Mouse (Mus musculus) forebrain, embryonic 11.5 days (tissue): ENCODE measurements around the gene Mia3. TPM values are rescaled to one million over a fixed set of nuclear protein-coding genes. Genes with fewer than 3 reads are reported as not detected.

Source experiments
- ATAC-seq: fragments of 200-750 bp; cut with Nextera tagmentation; replicated peaks from 2 replicates; pipeline ENCODE4 v1.8.0; 2017; ENCODE audit warnings: moderate TSS enrichment; ENCODE audit not compliant: low FRiP score
- DNase-seq: peaks from one replicate; pipeline ENCODE4 v3.0.0-alpha.2; 2017; ENCODE audit warnings: low spot score
- H3K27ac ChIP-seq: fragments of 300-500 bp; sonication (generic); 2 replicates; pipeline ENCODE4 v1.5.1; 2014; ENCODE audit warnings: low read depth, low read length
- H3K27me3 ChIP-seq: fragments of 300-500 bp; sonication (generic); 2 replicates; pipeline ENCODE4 v1.6.1; 2014; ENCODE audit warnings: mild to moderate bottlenecking, low read length, mixed read lengths; ENCODE audit not compliant: control insufficient read depth, insufficient read depth
- H3K36me3 ChIP-seq: fragments of 300-500 bp; sonication (generic); 2 replicates; pipeline ENCODE4 v1.6.1; 2014; ENCODE audit warnings: mild to moderate bottlenecking, low read length, moderate library complexity, mixed read lengths; ENCODE audit not compliant: control insufficient read depth, insufficient read depth
- H3K4me1 ChIP-seq: fragments of 300-500 bp; sonication (generic); replicated peaks from 2 replicates; pipeline ENCODE4 v1.6.1; 2014; ENCODE audit warnings: low read length, mixed read lengths; ENCODE audit not compliant: control insufficient read depth, insufficient read depth
- H3K4me2 ChIP-seq: fragments of 300-500 bp; sonication (generic); 2 replicates; pipeline ENCODE4 v1.6.1; 2014; ENCODE audit warnings: low read depth, mild to moderate bottlenecking, low read length, moderate library complexity, mixed read lengths; ENCODE audit not compliant: severe bottlenecking
- H3K4me3 ChIP-seq: fragments of 300-500 bp; sonication (generic); 2 replicates; pipeline ENCODE4 v1.5.1; 2014; ENCODE audit warnings: low read depth, low read length
- H3K9ac ChIP-seq: fragments of 300-500 bp; sonication (generic); 2 replicates; pipeline ENCODE4 v1.6.1; 2014; ENCODE audit warnings: low read length
- H3K9me3 ChIP-seq: fragments of 300-500 bp; sonication (generic); 2 replicates; pipeline ENCODE4 v1.6.1; 2016; ENCODE audit warnings: low read length, mixed read lengths; ENCODE audit not compliant: control insufficient read depth
- WGBS: fragments of 180-500 bp; shearing (Covaris S2); extraction: QIAGEN DNeasy Blood & Tissue Kit; methylation state at CpG from one replicate; pipeline ENCODE4 v1.1.7; 2014; 5-methylcytosine and 5-hydroxymethylcytosine counted together
- polyA plus RNA-seq: library from polyadenylated mRNA; unstranded; fragments of >200 nt; fragmentation: Nextera tagmentation; extraction: Ambion mirVana; gene quantifications from 2 replicates; pipeline ENCODE4 v1.2.1, GENCODE M21; 2014

Mia3 gene
- polyA plus RNA-seq, 1 experiment from 2014 or later: 117 TPM

GRCm38 (mm10) chr1:183297886-183298489, 71.4 kb downstream of the Mia3 start:
- Histone ChIP-seq H3K27ac (no peak overlapping the region), H3K9ac (peak overlapping the region; percentile 47), H3K4me3 (peak overlapping the region; percentile 45), H3K36me3 (no peaks in the 10 kb centered on the region), H3K9me3 (no peaks in the 10 kb centered on the region), H3K4me1 (no peaks in the 10 kb centered on the region), H3K4me2 (peak overlapping the region; percentile 53), H3K27me3 (no peaks in the 10 kb centered on the region)
- DNase-seq (peak; percentile 66), ATAC-seq (peak; percentile 8; the same call in 1 of the 2 replicates)
- 0% methylated on average over 20 of the region's 20 CpGs for WGBS

GRCm38 (mm10) chr1:183297473-183297885, 71.9 kb downstream of the Mia3 start:
- H3K27me3 ChIP-seq: no peaks in the 10 kb centered on the region
- H3K9me3 ChIP-seq: no peaks in the 10 kb centered on the region
- DNase-seq: peak; percentile 82
- no peaks in the 10 kb centered on the region for H3K36me3 ChIP-seq
- 1% methylated on average over 29 of the region's 30 CpGs for WGBS
- no peaks in the 10 kb centered on the region for H3K4me1 ChIP-seq
- H3K4me2 ChIP-seq: peak overlapping the region; percentile 53
- no peak overlapping the region for H3K27ac ChIP-seq
- no peak; the same call in 1 of the 2 replicates for ATAC-seq
- H3K9ac ChIP-seq: peak overlapping the region; percentile 47
- peak overlapping the region; percentile 45 for H3K4me3 ChIP-seq

GRCm38 (mm10) chr1:183296877-183297383, 72.4 kb downstream of the Mia3 start, which contains the start of gene Brox:
Gene Brox, minus strand, starts transcription at chr1:183297269.
- under 1% methylated on average over 39 of the region's 39 CpGs for WGBS

GRCm38 (mm10) chr1:183296465-183296864, 72.9 kb downstream of the Mia3 start, which contains the start of gene Aida:
Gene Aida, plus strand, starts transcription at chr1:183296590.
- Histone ChIP-seq H3K4me1 (no peaks in the 10 kb centered on the region), H3K36me3 (no peaks in the 10 kb centered on the region), H3K4me2 (peak within 1 kb of the TSS; percentile 53), H3K27me3 (no peaks in the 10 kb centered on the region), H3K9me3 (no peaks in the 10 kb centered on the region), H3K9ac (peak within 1 kb of the TSS; percentile 47), H3K4me3 (peak within 1 kb of the TSS; percentile 45), H3K27ac (no peak within 1 kb of the TSS)
- DNase-seq (peak; percentile 77), ATAC-seq (peak; percentile 8; the same call in 1 of the 2 replicates)
- under 1% methylated on average over 26 of the region's 26 CpGs for WGBS

More at GRCm38 (mm10) chr1:183296877-183297383, 72.4 kb downstream of the Mia3 start, which contains the start of gene Brox:
- Histone ChIP-seq H3K27me3 (no peaks in the 10 kb centered on the region), H3K27ac (no peak within 1 kb of the TSS), H3K4me2 (peak within 1 kb of the TSS; percentile 53), H3K9ac (peak within 1 kb of the TSS; percentile 47), H3K4me3 (peak within 1 kb of the TSS; percentile 45), H3K36me3 (no peaks in the 10 kb centered on the region), H3K4me1 (no peaks in the 10 kb centered on the region), H3K9me3 (no peaks in the 10 kb centered on the region)
- DNase-seq (peak; percentile 96), ATAC-seq (peak; percentile 92)

- Histone ChIP-seq H3K4me2 (no peak overlapping the region), H3K4me3 (no peak overlapping the region), H3K9me3 (no peaks in the 10 kb centered on the region), H3K4me1 (no peaks in the 10 kb centered on the region), H3K36me3 (peaks cover 8% of the 10 kb centered on the region), H3K9ac (no peak overlapping the region), H3K27ac (no peak overlapping the region), H3K27me3 (no peaks in the 10 kb centered on the region)
- WGBS: 92% methylated on average over 4 of the region's 4 CpGs
- DNase-seq (no peak), ATAC-seq (no peak)
Observed at GRCm38 (mm10) chr1:183289576-183289975, 79.8 kb downstream of the Mia3 start.

- 85% methylated on average over 3 of the region's 3 CpGs for WGBS
- H3K27ac ChIP-seq: no peak overlapping the region
- no peak for ATAC-seq
- no peak overlapping the region for H3K9ac ChIP-seq
- H3K9me3 ChIP-seq: no peaks in the 10 kb centered on the region
- H3K4me3 ChIP-seq: no peak overlapping the region
- DNase-seq: no peak
- H3K4me1 ChIP-seq: no peaks in the 10 kb centered on the region
- no peaks in the 10 kb centered on the region for H3K27me3 ChIP-seq
- peaks cover 8% of the 10 kb centered on the region for H3K36me3 ChIP-seq
- H3K4me2 ChIP-seq: no peak overlapping the region
Observed at GRCm38 (mm10) chr1:183288351-183288750, 81.0 kb downstream of the Mia3 start.

Other genes starting within 250 kb of the Mia3 start
- 11.3 and 11.4 TPM in 2 replicates for gene Disp1, start 148.0 kb downstream of the Mia3 start, polyA plus RNA-seq
- gene Aida, start 73.0 kb downstream of the Mia3 start, polyA plus RNA-seq: 33.6 and 35.4 TPM in 2 replicates
- gene Brox, start 72.3 kb downstream of the Mia3 start, polyA plus RNA-seq: 56.5 and 60.9 TPM in 2 replicates
- 19.8 and 20.4 TPM in 2 replicates for gene Taf1a, start 19.4 kb upstream of the Mia3 start, polyA plus RNA-seq
- gene Hhipl2, start 48.7 kb upstream of the Mia3 start, polyA plus RNA-seq: 0.11 and 0.79 TPM in 2 replicates